Mouse (Mus musculus) ES-Bruce4 (cell line): ENCODE data around the gene Fam222b.

Experiments used
- CTCF ChIP-seq: IDR thresholded peaks from one replicate; pipeline ENCODE4 v1.8.1; 2011; ENCODE audit warnings: low read depth, low read length
- EP300 ChIP-seq: IDR thresholded peaks from 2 replicates; pipeline ENCODE4 v1.6.1; 2011; ENCODE audit warnings: low read depth, low read length; ENCODE audit not compliant: insufficient read depth
- POLR2A ChIP-seq: IDR thresholded peaks from one replicate; pipeline ENCODE4 v1.8.1; 2011; ENCODE audit warnings: low read length; ENCODE audit not compliant: insufficient read depth

GRCm38 (mm10) chr11:78097077-78097476 lies 2.6 kb downstream of the Fam222b start:
- no peak for TF ChIP-seq CTCF
- no peak for TF ChIP-seq POLR2A
- no peak for TF ChIP-seq EP300
